Mouse (Mus musculus) G1E-ER4 (cell line): ENCODE results near the gene Rec114. TPM values are rescaled to one million over a fixed set of nuclear protein-coding genes. Genes with fewer than 3 reads are reported as not detected.

ENCODE experiments used
- GATA1 ChIP-seq: IDR thresholded peaks from one replicate; pipeline ENCODE4 v1.8.0; 2012; ENCODE audit warnings: low read length, inconsistent platforms
- polyA plus RNA-seq: library from polyadenylated mRNA; stranded (reverse); fragments of >175 nt; gene quantifications from 2 replicates; pipeline ENCODE4 v1.2.3, GENCODE M21; 2012

The Rec114 gene
- polyA plus RNA-seq, 1 experiment, result not detected

DNA sequence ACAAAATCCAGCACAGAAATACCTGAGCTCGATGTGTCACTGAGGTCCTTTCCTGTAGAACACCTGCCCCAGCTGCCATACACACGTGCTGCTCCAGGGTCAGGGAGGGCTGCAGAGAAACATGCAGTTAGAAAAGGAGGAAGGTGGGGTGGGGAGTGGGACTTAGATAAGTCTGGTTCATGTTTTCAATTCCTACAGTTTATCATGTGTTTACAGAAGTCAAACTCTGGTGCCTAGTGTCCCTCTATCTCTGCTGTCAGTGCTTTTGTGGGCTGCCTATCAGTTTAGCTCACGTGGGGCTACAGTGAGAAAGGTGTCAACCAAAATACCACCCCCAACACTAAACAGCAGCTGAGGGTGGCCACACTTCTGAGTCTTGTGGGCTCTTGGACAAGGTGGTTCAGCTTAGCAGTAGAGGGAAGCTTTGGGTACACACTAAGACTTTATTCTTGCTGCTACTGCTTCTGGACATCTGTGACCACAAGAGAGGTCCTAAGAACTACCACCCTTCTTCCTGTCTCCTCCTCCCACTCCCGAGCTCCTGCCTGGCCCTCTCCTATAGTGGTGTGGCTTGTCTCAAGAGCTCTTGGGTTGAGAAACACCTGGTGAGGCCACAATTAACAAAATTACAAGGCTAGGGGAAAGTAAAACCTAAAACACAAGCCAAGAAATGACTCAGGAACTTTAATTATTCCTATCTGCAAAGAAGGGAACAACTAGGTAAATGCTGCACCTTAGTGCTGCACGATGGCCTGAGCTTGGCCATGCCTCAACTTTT lies 85.8 kb downstream of the Rec114 start:
- peak; percentile 87 for TF ChIP-seq GATA1

DNA sequence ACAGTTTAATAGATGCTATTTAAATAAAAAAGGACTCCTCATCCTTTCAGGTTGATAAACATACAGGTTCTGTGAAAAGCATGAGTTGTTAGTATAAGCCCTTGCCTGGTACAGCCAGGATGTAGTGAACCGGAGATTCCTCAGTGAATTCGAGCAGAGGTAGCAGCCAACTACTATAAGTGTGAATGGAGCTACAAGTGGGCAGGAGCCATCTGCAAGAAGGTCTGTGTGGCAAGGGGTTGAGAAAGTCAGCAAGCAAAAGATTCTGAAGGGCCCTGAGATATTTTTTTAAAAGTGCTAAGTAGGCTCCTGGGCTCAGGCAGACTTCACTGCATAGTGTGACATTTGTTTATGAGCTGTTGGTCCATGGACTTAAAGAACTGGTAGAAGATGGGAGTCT lies 86.9 kb downstream of the Rec114 start:
- no peak for TF ChIP-seq GATA1

DNA sequence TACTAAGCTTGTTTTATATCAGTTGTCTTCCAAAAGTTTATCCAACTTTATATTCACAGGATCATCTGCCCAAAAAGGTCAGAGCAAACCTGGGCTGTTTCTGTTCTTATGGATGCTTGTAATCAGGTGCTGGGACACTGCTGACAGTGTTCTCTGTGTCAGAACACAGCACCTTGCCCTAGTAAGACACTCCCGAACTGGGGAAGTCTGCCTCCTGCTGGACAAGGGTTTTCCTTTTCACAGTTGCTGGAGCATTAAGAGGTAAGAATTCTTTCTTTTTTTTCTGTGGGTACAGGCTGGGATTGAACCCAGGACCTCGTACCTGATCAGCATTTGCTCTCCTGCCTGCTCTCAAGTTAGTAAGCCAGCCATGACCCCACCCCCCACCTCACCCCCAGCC lies 87.4 kb downstream of the Rec114 start:
- TF ChIP-seq GATA1, result no peak

DNA sequence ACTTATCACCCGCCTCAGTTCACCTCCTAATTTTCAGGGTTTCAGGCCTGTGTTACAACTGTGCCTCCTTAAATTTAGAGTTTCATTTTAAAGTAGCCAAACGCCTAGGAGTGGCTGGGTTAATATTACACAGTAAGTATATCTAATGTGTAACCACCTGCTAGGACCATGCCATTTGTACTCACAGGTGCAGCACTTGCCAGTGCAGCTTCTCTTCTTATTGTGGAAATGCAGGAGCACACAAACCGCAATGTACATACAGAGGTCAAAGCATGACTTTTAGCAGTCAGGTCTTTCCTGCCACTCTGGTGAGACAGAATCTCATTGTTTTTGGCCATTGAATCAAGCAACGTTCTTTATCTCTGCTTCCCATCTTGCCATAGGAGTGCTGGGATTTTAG lies 89.3 kb downstream of the Rec114 start:
- no peak for TF ChIP-seq GATA1

DNA sequence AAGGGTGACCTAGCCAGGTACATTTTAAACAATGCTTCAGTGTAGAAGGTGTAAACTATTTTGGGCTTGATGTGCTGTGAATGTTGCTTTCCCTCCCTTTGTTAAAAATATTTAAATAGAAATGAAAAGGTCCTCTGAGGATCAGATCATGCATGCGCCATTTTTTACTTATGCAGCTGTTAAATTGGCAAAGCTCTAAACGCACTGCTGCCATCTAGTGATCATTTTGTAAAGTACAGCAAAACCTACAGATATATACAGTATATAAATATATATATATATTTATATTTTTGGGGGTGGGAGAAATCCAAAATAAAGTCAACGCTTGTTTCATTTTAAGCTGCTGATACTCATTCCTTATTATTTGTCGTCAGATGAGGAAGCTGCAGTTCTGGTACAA lies 91.8 kb downstream of the Rec114 start:
- no peak for TF ChIP-seq GATA1

DNA sequence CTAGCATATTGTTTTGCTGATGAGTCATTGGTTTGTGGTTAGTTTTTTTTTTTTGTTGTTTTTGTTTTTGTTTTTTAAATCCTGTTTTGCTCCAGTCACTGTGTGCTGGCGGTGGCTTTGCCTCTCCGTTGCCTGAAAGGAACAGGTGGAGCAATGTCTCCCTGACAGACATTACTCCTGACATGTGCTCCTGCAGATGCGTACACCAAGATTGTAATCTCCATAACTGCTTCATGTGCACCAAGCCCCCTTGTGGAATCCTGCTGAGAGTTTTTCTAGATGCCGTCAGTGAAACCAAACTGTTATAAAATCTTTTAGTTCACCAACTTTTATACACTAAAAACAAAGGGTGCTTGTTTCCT lies 94.5 kb downstream of the Rec114 start:
- no peak for TF ChIP-seq GATA1

DNA sequence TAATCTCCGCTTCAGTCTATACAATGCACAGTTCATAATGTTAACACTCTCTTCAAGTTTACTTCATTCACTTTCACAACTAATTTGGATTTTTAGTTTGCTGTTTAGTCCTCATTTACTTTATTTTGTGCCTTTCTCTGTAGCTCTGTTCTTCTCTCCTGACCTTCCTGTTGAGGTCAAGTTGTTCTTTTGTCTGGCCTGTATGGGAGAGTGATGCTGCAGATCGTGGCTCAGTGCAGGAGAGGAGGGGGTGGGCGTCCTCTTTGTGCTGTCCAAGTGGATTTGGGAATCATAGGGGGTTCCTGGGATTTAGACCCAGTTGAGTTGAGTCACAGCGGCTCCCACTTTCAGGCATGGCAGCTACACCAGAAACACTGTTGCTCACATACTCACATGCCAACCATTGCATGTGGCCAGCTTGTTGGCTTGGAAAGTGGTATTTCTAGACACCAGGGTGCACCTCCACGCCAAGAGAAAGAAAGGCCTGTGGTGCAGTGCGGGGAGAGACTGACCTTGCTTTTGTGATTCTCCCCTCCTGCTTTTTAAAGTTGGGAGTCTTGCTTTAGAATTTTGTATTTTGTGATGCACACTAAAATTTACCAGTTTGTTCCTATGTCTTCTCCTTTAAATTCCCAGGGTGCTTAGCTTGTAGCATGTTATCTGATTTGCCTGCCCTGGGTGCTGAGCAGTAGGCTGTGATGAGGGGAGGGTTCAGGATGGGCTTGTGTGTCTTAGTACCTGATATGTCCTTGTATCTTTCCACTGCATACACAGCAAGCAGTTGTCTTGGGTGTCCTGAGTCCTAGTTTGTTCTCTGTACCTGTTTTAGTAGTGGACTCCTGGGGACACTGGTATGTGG lies 95.1 kb downstream of the Rec114 start:
- no peak for TF ChIP-seq GATA1

DNA sequence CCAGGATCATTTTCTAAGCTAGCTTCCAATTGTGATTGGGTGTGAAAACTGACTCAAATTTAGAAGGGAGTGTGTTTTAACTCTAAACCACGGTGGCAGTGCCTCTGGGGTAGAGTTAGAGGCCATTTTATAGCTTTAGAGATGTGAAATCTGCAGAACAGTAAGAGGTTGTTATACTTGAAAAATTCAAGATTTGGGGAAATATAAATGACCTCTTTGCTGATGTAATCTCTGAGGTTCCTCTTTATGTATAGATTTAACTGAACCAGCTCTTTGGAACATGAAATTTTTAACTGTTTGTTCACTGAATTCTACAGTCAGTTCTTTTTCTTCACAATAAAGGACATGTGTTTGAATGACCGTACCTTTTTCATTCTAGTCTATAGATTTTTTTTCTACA lies 113.3 kb downstream of the Rec114 start:
- no peak for TF ChIP-seq GATA1

DNA sequence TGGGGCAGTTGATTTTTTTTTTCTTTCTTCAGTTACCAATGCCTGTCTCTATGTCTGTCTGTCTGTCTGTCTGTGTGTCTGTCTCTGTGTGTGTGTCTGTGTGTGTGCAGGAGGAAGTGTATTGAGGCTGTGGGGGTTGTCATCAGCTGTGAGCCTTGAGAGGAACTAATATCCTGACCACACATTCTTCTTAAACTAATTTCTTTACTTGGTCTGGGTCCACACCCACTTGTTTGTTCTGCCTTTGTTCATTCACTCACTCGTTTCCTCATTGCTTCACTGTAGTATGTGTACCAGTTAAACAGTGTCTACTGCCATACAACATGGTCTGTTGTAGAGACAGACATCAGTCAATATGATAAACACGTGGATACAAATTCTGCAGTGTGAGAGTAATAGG lies 116.6 kb downstream of the Rec114 start:
- TF ChIP-seq GATA1, result no peak

DNA sequence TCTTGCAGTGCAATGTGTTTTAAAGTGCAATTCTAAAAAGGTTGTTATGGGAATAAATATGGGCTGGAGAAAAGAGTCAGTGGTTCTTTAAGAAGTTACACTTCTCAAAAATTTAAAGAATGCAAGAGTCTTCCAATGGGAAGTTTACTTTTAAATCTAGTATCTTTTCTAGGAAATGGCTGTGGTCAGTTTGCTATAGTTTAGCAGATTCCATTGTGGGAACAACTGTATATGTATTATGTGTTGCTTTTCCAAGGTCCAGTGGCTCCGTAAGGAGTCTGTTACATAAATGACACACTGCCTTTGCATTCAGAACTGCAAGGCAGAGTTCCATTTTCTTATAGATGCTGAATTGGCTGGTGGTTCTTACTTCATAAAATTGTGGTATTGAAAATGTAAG lies 120.8 kb downstream of the Rec114 start:
- TF ChIP-seq GATA1, result no peak

DNA sequence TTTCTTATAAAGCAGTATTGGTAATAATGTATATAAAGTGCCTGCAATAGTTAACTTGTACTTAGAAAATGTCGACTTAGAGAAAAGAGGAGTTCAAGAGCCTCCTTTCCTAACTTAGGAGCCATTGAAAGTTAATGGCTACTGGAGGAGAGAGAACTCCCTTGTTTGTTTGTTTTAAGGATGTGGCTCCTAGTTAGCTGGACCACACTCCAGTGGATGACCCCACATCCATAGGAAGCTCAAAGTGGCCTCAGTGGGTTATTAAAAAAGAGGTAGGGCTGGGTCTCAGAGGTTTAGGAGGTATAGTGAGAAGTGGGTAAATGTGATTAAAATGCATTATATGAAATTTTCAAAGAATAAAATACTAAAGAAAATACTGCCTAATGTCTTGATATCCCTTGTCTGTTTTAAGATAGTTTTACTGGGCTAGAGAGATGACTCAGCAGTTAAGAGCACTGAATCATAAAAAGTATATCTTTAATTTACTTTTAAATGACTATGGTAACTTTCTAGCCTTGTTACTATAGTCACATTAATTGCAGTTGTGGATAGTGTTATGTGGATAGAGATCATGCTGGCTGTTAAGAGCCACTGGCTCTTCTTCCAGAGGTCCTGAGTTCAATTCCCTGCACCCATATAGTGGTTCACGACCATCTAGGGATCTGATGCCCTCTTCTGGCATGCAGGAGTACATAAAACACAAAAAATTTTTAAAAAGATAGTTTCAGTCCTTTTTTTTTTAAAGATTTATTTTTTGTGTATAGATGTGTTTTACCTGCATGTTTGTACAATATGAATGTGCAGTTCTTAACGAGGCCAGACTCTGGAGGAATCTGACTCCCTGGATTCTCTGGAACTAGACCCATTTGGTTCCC lies 128.5 kb downstream of the Rec114 start:
- no peak for TF ChIP-seq GATA1

DNA sequence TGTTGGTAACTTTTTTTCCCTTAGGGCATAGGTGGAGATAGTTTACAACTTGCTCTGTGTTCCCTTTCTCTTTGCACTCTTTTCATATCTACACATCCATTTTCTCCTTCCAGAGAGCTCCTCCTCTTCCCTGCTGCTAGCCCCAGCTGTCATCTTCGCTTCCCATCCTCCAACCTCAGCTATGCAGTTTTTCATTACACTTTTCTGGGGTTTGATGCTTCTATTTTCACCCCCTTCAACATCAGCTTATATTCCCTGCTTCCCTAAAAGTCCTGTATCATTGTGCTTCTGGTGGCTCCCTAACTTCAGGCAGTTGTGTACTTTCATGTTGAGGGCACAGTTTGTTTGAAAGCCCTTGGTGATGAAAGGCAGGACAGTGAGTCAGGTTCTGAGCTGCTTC lies 130.0 kb downstream of the Rec114 start:
- no peak for TF ChIP-seq GATA1

Other genes starting within 250 kb of the Rec114 start
- gene Cd276, start 188.5 kb downstream of the Rec114 start, polyA plus RNA-seq, result not detected in 2 replicates
- gene Nptn, start 161.7 kb downstream of the Rec114 start, polyA plus RNA-seq, result 132 and 193 TPM in 2 replicates
- not detected in 2 replicates for gene Hcn4, start 79.4 kb upstream of the Rec114 start, polyA plus RNA-seq